Mouse (Mus musculus) megakaryocyte, embryonic 14.5 days (primary cell): ENCODE measurements around the gene Klhl29.

ENCODE experiments used
- FLI1 ChIP-seq: IDR thresholded peaks from 2 replicates; pipeline ENCODE4 v1.6.1; 2012; ENCODE audit warnings: low read length, inconsistent platforms, mixed read lengths
- GATA1 ChIP-seq: IDR thresholded peaks from 3 replicates; pipeline ENCODE4 v1.6.1; 2012; ENCODE audit warnings: mixed read lengths, low read length, inconsistent platforms, borderline replicate concordance

- TF ChIP-seq GATA1, result no peak
- TF ChIP-seq FLI1, result no peak
These were observed 232.3 kb downstream of the Klhl29 start for GRCm38 (mm10) chr12:5143224-5143623.
